Mouse (Mus musculus) embryonic facial prominence, embryonic 13.5 days (tissue): ENCODE results near the gene Wt1. TPM values are rescaled to one million over a fixed set of nuclear protein-coding genes. Genes with fewer than 3 reads are reported as not detected.

Source experiments
- ATAC-seq: fragments of 200-750 bp; cut with Nextera tagmentation; 2 replicates; pipeline ENCODE4 v1.8.0; 2017; ENCODE audit warnings: low read depth; ENCODE audit not compliant: insufficient number of reproducible peaks, insufficient read depth, low FRiP score, low TSS enrichment
- H3K27ac ChIP-seq: fragments of 300-500 bp; sonication (generic); 2 replicates; pipeline ENCODE4 v1.5.1; 2015; ENCODE audit warnings: moderate library complexity, mild to moderate bottlenecking, inconsistent platforms
- H3K27me3 ChIP-seq: fragments of 300-500 bp; sonication (generic); 2 replicates; pipeline ENCODE4 v1.6.1; 2015; ENCODE audit warnings: mild to moderate bottlenecking, inconsistent platforms
- H3K36me3 ChIP-seq: fragments of 300-500 bp; sonication (generic); 2 replicates; pipeline ENCODE4 v1.6.1; 2015; ENCODE audit warnings: mild to moderate bottlenecking, inconsistent platforms
- H3K4me1 ChIP-seq: fragments of 300-500 bp; sonication (generic); 2 replicates; pipeline ENCODE4 v1.6.1; 2015; ENCODE audit warnings: inconsistent platforms
- H3K4me2 ChIP-seq: fragments of 300-500 bp; sonication (generic); 2 replicates; pipeline ENCODE4 v1.6.1; 2015; ENCODE audit warnings: moderate library complexity, mild to moderate bottlenecking, inconsistent platforms
- H3K4me3 ChIP-seq: fragments of 300-500 bp; sonication (generic); 2 replicates; pipeline ENCODE4 v1.5.1; 2015; ENCODE audit warnings: mild to moderate bottlenecking, inconsistent platforms
- H3K9ac ChIP-seq: fragments of 300-500 bp; sonication (generic); 2 replicates; pipeline ENCODE4 v1.6.1; 2015; ENCODE audit warnings: mild to moderate bottlenecking, inconsistent platforms
- H3K9me3 ChIP-seq: fragments of 300-500 bp; sonication (generic); 2 replicates; pipeline ENCODE4 v1.6.1; 2016; ENCODE audit warnings: inconsistent platforms
- WGBS: fragments of 180-500 bp; shearing (Covaris S2); methylation state at CpG from one replicate; pipeline ENCODE4 v1.1.7; 2015; ENCODE audit warnings: mixed read lengths; 5-methylcytosine and 5-hydroxymethylcytosine counted together
- polyA plus RNA-seq: library from polyadenylated mRNA; unstranded; fragments of >200 nt; fragmentation: Nextera tagmentation; extraction: Ambion mirVana; gene quantifications from 2 replicates; pipeline ENCODE4 v1.2.1, GENCODE M21; 2015

Wt1 gene
- polyA plus RNA-seq, 1 experiment from 2014 or later, result 0.24 TPM

GRCm38 (mm10) chr2:105186591-105186990 is 60.3 kb downstream of the Wt1 start:
- no peaks in the 10 kb centered on the region for H3K27me3 ChIP-seq
- H3K4me3 ChIP-seq, result no peak overlapping the region
- H3K36me3 ChIP-seq, result no peaks in the 10 kb centered on the region
- no peak overlapping the region for H3K27ac ChIP-seq
- no peak for ATAC-seq
- H3K9me3 ChIP-seq, result no peaks in the 10 kb centered on the region
- no peaks in the 10 kb centered on the region for H3K4me1 ChIP-seq
- H3K4me2 ChIP-seq, result no peak overlapping the region
- H3K9ac ChIP-seq, result no peak overlapping the region
- WGBS, result 65% methylated on average over 5 of the region's 5 CpGs

GRCm38 (mm10) chr2:105188182-105188581 is 61.9 kb downstream of the Wt1 start:
- H3K9ac ChIP-seq, result no peak overlapping the region
- H3K36me3 ChIP-seq, result no peaks in the 10 kb centered on the region
- H3K4me2 ChIP-seq, result no peak overlapping the region
- H3K4me3 ChIP-seq, result no peak overlapping the region
- no peaks in the 10 kb centered on the region for H3K9me3 ChIP-seq
- WGBS, result 74% methylated on average over 10 of the region's 10 CpGs
- no peak overlapping the region for H3K27ac ChIP-seq
- no peaks in the 10 kb centered on the region for H3K27me3 ChIP-seq
- no peaks in the 10 kb centered on the region for H3K4me1 ChIP-seq
- no peak for ATAC-seq

GRCm38 (mm10) chr2:105189352-105189751 is 63.0 kb downstream of the Wt1 start:
- Histone ChIP-seq H3K9me3 (no peaks in the 10 kb centered on the region), H3K4me3 (no peak overlapping the region), H3K27me3 (no peaks in the 10 kb centered on the region), H3K9ac (no peak overlapping the region), H3K4me2 (no peak overlapping the region), H3K27ac (no peak overlapping the region), H3K4me1 (no peaks in the 10 kb centered on the region), H3K36me3 (no peaks in the 10 kb centered on the region)
- ATAC-seq, result no peak
- 27% methylated on average over 5 of the region's 5 CpGs for WGBS

GRCm38 (mm10) chr2:105200152-105200551 is 73.8 kb downstream of the Wt1 start:
- H3K9ac ChIP-seq, result no peak overlapping the region
- H3K27me3 ChIP-seq, result no peaks in the 10 kb centered on the region
- no peak overlapping the region for H3K4me3 ChIP-seq
- no peak overlapping the region for H3K27ac ChIP-seq
- no peaks in the 10 kb centered on the region for H3K36me3 ChIP-seq
- no peaks in the 10 kb centered on the region for H3K4me1 ChIP-seq
- no peak for ATAC-seq
- no peak overlapping the region for H3K4me2 ChIP-seq
- 22% methylated on average over 8 of the region's 8 CpGs for WGBS
- H3K9me3 ChIP-seq, result no peaks in the 10 kb centered on the region

GRCm38 (mm10) chr2:105206563-105207174 is 80.3 kb downstream of the Wt1 start:
- WGBS, result 77% methylated on average over 9 of the region's 9 CpGs
- Histone ChIP-seq H3K4me1 (no peaks in the 10 kb centered on the region), H3K9ac (no peak overlapping the region), H3K27ac (no peak overlapping the region), H3K27me3 (no peaks in the 10 kb centered on the region), H3K9me3 (no peaks in the 10 kb centered on the region), H3K4me3 (no peak overlapping the region), H3K4me2 (no peak overlapping the region), H3K36me3 (no peaks in the 10 kb centered on the region)
- ATAC-seq, result no peak

GRCm38 (mm10) chr2:105212839-105213238 is 86.5 kb downstream of the Wt1 start:
- Histone ChIP-seq H3K27ac (no peak overlapping the region), H3K4me2 (no peak overlapping the region), H3K4me1 (0 out of 2 replicates have a peak, but pooled peaks cover 4% of the 10 kb centered on the region), H3K9me3 (no peaks in the 10 kb centered on the region), H3K36me3 (no peaks in the 10 kb centered on the region), H3K4me3 (no peak overlapping the region), H3K9ac (no peak overlapping the region), H3K27me3 (peaks cover 8% of the 10 kb centered on the region)
- no peak for ATAC-seq
- WGBS, result 64% methylated on average over 7 of the region's 7 CpGs

- Histone ChIP-seq H3K36me3 (no peaks in the 10 kb centered on the region), H3K4me2 (no peak overlapping the region), H3K9ac (no peak overlapping the region), H3K4me3 (no peak overlapping the region), H3K27ac (no peak overlapping the region), H3K9me3 (no peaks in the 10 kb centered on the region), H3K27me3 (peaks cover 8% of the 10 kb centered on the region), H3K4me1 (peaks cover 5% of the 10 kb centered on the region; the same call in 1 of the 2 replicates)
- no peak for ATAC-seq
- WGBS, result 47% methylated on average over 8 of the region's 8 CpGs
These were observed 89.6 kb downstream of the Wt1 start for GRCm38 (mm10) chr2:105215914-105216313.

- Histone ChIP-seq H3K27ac (no peak overlapping the region), H3K4me3 (no peak overlapping the region), H3K4me2 (no peak overlapping the region), H3K27me3 (peaks cover 18% of the 10 kb centered on the region), H3K9ac (no peak overlapping the region), H3K9me3 (no peaks in the 10 kb centered on the region), H3K36me3 (no peaks in the 10 kb centered on the region), H3K4me1 (peaks cover 5% of the 10 kb centered on the region)
- no peak for ATAC-seq
- WGBS, result 87% methylated on average over 5 of the region's 5 CpGs
These were observed 92.9 kb downstream of the Wt1 start for GRCm38 (mm10) chr2:105219229-105219628.

GRCm38 (mm10) chr2:105219664-105220063 is 93.3 kb downstream of the Wt1 start:
- no peaks in the 10 kb centered on the region for H3K36me3 ChIP-seq
- H3K4me1 ChIP-seq, result peaks cover 10% of the 10 kb centered on the region
- H3K9ac ChIP-seq, result no peak overlapping the region
- no peak overlapping the region for H3K4me3 ChIP-seq
- no peak for ATAC-seq
- no peak overlapping the region for H3K27ac ChIP-seq
- H3K4me2 ChIP-seq, result no peak overlapping the region
- 52% methylated on average over 8 of the region's 8 CpGs for WGBS
- H3K9me3 ChIP-seq, result no peaks in the 10 kb centered on the region
- peaks cover 23% of the 10 kb centered on the region for H3K27me3 ChIP-seq

GRCm38 (mm10) chr2:105220738-105221303 is 94.5 kb downstream of the Wt1 start:
- Histone ChIP-seq H3K27ac (no peak overlapping the region), H3K9me3 (no peaks in the 10 kb centered on the region), H3K9ac (no peak overlapping the region), H3K4me2 (no peak overlapping the region), H3K36me3 (no peaks in the 10 kb centered on the region), H3K27me3 (peaks cover 34% of the 10 kb centered on the region), H3K4me3 (no peak overlapping the region), H3K4me1 (peaks cover 18% of the 10 kb centered on the region)
- WGBS, result 58% methylated on average over 9 of the region's 9 CpGs
- no peak for ATAC-seq
